Mouse (Mus musculus) E14TG2a.4 (cell line): Measurements from ENCODE around the gene Hipk3.

Source experiments
- CTCF ChIP-seq: conservative IDR thresholded peaks from 2 replicates; pipeline ENCODE4 v1.5.1; 2014; ENCODE audit warnings: low read length
- POU5F1 ChIP-seq: IDR thresholded peaks from 2 replicates; pipeline ENCODE4 v1.6.1; 2014; ENCODE audit warnings: low read length, borderline replicate concordance

DNA sequence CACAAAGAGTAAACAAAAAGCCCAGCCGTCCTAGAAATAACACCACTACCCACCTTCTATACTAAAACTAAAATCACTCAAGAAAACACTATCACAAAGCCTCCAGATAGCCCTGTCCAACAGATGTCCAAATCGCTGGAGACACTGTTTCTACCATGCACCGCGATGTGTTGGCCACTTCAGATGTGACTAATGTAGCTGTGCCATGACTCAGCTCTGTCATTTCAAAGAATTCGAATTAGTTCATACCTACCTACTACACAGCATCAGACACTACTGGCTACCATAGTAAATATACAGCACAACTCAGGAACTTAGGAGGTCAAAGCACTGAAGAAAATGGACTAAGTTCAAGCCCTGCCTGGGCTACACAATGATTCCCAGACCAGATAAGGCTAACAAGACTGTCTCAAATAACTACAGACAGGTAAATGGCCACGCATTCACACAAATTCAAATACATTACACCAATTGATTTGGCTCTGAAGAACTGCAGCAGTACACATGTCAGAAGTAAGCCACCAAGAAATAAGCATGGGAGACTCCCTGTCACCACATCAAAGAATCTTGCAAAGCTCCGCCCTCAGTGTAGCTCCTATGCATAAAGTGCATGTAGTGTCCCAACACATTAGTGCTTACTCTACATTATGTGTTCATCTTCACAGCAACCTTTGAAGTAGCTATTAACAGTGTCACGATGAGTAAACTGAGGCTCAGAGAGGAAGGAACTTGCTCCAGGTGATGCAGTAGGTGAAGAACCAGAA lies 35.5 kb downstream of the Hipk3 start:
- TF ChIP-seq CTCF (no peak), POU5F1 (no peak)
